Mouse (Mus musculus) frontal cortex, postnatal 25 days (tissue): ENCODE measurements around the gene Dmrtc2.

Experiments
- DNase-seq, 2 experiments: peaks; one replicate each; pipeline ENCODE4 v3.0.0; 2022; ENCODE audit warnings: low spot score in 2 of 2

Dmrtc2 gene

DNA sequence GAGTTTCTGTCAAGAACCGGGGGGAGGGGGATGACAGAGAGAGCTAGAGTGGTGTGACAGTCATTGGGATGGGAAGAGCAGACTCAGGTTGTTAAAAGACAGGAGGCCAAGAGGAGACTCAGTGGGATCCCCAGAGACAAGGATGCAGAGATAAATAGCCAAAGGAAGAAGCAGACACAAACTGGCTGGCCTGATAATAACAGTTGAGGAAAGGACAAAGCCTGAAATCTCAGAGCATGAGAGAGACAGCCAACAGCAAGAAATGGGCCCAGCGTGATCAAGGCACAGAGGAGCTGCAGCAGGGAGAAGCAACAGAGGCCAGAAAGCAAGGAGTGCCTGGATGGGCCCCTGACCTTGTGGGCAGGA lies 32.4 kb downstream of the Dmrtc2 start:
- DNase-seq = no peak

- DNase-seq = no peak
Measured at GRCm38 (mm10) chr7:24902630-24903443, 33.0 kb downstream of the Dmrtc2 start, which contains the start of gene Arhgef1. TSS of gene Arhgef1 (plus strand) at chr7:24902912.

- DNase-seq = no peak
Measured at GRCm38 (mm10) chr7:24903444-24903825, 33.6 kb downstream of the Dmrtc2 start.

DNA sequence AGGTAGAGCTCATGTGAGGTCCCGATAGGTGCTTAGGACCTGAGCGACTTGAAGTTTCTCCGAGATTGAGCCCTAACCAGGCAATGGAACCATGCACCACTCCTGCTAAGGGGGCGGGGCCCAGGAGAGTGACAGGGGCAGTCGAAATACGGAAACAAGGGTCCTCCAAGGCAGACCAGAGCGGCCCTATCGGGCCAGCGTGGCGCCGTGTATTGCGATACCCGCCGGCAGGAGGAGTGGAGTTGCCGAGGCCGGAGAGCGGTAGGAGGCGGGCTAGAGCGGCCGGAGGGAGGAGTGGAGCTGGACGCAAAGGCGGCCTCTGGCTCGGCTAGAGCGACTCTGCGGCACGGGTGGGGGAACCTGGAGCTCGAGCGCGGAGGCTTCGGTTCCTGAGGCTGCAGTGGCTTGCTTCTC lies 34.2 kb downstream of the Dmrtc2 start:
- peak; percentile 93 to 94 for DNase-seq

DNA sequence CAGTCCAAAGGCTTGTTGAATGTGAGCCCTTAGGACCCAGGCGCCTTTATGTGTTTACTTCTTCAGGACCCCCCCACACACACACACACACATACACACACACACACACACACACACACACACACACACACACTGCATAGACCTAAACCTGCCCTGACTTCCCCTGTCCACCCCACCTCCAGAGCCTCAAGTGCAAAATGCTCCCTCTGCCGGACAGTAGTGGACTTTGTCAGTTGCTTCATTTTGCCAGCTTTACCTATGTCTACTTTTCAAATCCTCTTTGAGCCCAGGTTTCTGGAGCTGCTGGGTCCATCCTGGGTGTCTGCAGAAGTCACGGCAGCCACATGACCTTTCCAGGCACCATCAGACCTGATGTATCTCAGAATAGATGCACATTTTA lies 35.1 kb downstream of the Dmrtc2 start:
- no peak for DNase-seq

GRCm38 (mm10) chr7:24906551-24906950 lies 36.7 kb downstream of the Dmrtc2 start:
- DNase-seq = no peak

GRCm38 (mm10) chr7:24907211-24907748 lies 37.4 kb downstream of the Dmrtc2 start:
- no peak for DNase-seq

GRCm38 (mm10) chr7:24912480-24912879 lies 42.6 kb downstream of the Dmrtc2 start:
- no peak for DNase-seq

DNA sequence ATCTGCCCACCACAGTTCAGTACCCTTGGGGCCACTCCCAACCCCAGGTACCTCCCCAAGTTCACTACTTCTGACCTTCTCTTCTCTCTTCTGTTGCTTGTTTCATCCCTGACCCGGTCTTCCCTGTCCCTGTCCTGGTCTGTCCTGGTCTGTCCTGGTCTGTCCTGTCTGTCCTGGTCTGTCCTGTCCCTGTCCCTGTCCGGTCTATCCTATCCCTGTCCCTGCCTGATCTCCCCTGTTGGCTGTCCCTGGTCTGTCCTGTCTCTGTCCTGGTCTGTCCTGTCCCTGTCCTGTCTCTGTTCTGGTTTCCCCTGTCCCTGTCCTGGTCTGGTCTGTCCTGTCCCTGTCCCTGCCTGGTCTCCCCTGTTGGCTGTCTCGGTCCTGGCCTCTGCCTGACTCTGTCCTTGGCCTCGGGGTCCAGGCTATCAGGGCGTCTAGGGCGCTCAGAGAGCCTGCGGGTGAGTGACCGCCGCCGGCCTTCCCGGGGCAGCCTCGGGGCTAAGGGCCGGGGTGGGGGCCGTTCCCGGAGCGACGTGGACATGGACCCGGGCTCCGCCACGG lies 49.0 kb downstream of the Dmrtc2 start:
- DNase-seq = no peak

- no peak for DNase-seq
Measured at GRCm38 (mm10) chr7:24919728-24920127, 49.9 kb downstream of the Dmrtc2 start.
